Mouse (Mus musculus) forebrain, postnatal 0 days (tissue): ENCODE measurements around the gene Gimap1. TPM values are rescaled to one million over a fixed set of nuclear protein-coding genes. Genes with fewer than 3 reads are reported as not detected.

Experiments
- ATAC-seq: fragments of 200-750 bp; cut with Nextera tagmentation; 2 replicates; pipeline ENCODE4 v1.8.0; 2017; ENCODE audit warnings: mild to moderate bottlenecking, moderate library complexity
- DNase-seq: peaks from one replicate; pipeline ENCODE4 v3.0.0-alpha.2; 2015
- H3K27ac ChIP-seq: fragments of 300-500 bp; sonication (generic); 2 replicates; pipeline ENCODE4 v1.5.1; 2014; ENCODE audit warnings: low read depth, mild to moderate bottlenecking, antibody characterized with exemption, low read length, moderate library complexity, mixed read lengths
- H3K27me3 ChIP-seq: fragments of 300-500 bp; sonication (generic); 2 replicates; pipeline ENCODE4 v1.6.1; 2014; ENCODE audit warnings: mild to moderate bottlenecking, low read length, mixed read lengths; ENCODE audit not compliant: insufficient read depth
- H3K36me3 ChIP-seq: fragments of 300-500 bp; sonication (generic); 2 replicates; pipeline ENCODE4 v1.6.1; 2014; ENCODE audit warnings: mild to moderate bottlenecking, moderate library complexity; ENCODE audit not compliant: insufficient read depth
- H3K4me1 ChIP-seq: fragments of 300-500 bp; sonication (generic); 2 replicates; pipeline ENCODE4 v1.6.1; 2014; ENCODE audit warnings: antibody characterized with exemption; ENCODE audit not compliant: insufficient read depth
- H3K4me2 ChIP-seq: fragments of 300-500 bp; sonication (generic); 2 replicates; pipeline ENCODE4 v1.6.1; 2014; ENCODE audit warnings: low read depth, mild to moderate bottlenecking, moderate library complexity
- H3K4me3 ChIP-seq: fragments of 300-500 bp; sonication (generic); 2 replicates; pipeline ENCODE4 v1.5.1; 2014; ENCODE audit warnings: low read depth, low read length, mixed read lengths
- H3K9ac ChIP-seq: fragments of 300-500 bp; sonication (generic); 2 replicates; pipeline ENCODE4 v1.6.1; 2014; ENCODE audit warnings: mild to moderate bottlenecking
- H3K9me3 ChIP-seq: fragments of 300-500 bp; sonication (generic); 2 replicates; pipeline ENCODE4 v1.6.1; 2016; ENCODE audit warnings: low read length
- CTCF ChIP-seq: sonication (generic); IDR thresholded peaks from 2 replicates; pipeline ENCODE4 v1.5.1; 2016; ENCODE audit warnings: antibody characterized with exemption, control low read depth, low read depth
- WGBS: fragments of 180-500 bp; shearing (Covaris S2); extraction: QIAGEN DNeasy Blood & Tissue Kit; methylation state at CpG from one replicate; pipeline ENCODE4 v1.1.7; 2014; 5-methylcytosine and 5-hydroxymethylcytosine counted together
- polyA plus RNA-seq: library from polyadenylated mRNA; unstranded; fragments of >200 nt; fragmentation: Nextera tagmentation; extraction: Ambion mirVana; gene quantifications from 2 replicates; pipeline ENCODE4 v1.2.1, GENCODE M21; 2015
- total RNA-seq: library from RNA; depleted of rRNA; stranded (reverse); fragments of >200 nt; gene quantifications from 2 replicates; pipeline ENCODE4 v1.2.3, GENCODE M21; 2014

The Gimap1 gene
- total and polyA plus RNA-seq, 2 experiments from 2014 or later: 1.3 to 3.8 TPM

DNA sequence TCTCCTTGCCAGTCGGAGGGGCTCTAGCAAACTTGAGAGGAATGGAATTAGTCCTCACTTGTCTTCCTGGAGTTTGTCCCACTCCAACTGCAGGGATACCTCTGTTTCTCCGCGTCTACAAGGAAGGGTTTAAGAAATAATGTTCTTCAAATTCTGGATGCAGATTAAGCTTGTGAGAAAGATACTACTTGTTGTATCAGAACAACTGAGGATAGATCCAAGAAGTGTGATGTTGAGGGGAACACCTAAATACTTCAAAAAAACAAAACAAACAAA lies 864 bp downstream of the Gimap1 start:
- Histone ChIP-seq H3K36me3 (no peaks in the 10 kb centered on the region), H3K27me3 (peaks cover 19% of the 10 kb centered on the region), H3K4me3 (no peak overlapping the region), H3K9me3 (no peaks in the 10 kb centered on the region), H3K9ac (no peak overlapping the region), H3K27ac (no peak overlapping the region), H3K4me2 (no peak overlapping the region), H3K4me1 (no peaks in the 10 kb centered on the region)
- 88% methylated on average over 3 of the region's 3 CpGs for WGBS
- TF ChIP-seq CTCF: no peak
- DNase-seq: no peak
- no peak for ATAC-seq

GRCm38 (mm10) chr6:48740501-48741169 lies 1.8 kb downstream of the Gimap1 start:
- Histone ChIP-seq H3K4me3 (no peak overlapping the region), H3K9ac (no peak overlapping the region), H3K9me3 (no peaks in the 10 kb centered on the region), H3K27me3 (peaks cover 19% of the 10 kb centered on the region), H3K4me1 (no peaks in the 10 kb centered on the region), H3K36me3 (no peaks in the 10 kb centered on the region), H3K27ac (no peak overlapping the region), H3K4me2 (no peak overlapping the region)
- ATAC-seq: no peak
- 70% methylated on average over 3 of the region's 3 CpGs for WGBS
- TF ChIP-seq CTCF: no peak
- DNase-seq: no peak

DNA sequence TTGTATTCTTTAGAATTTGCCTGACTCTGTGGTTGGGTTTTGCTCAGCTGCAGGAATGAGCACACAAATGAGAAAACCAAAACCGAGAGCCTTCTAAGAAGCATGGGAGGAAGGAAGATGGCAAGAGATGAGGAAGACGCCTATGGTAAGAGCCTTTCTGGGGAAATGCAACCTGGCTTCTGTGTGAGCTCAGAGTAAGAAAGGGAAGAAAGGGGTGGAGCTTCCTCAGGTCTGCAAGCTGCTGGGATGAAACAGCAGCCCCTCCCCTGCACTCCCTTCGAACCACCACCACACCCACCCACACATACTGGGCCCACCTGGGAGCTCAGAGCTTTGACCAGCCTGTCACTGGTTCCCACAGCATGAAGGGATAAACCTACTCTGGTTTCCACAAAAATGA lies 2.4 kb downstream of the Gimap1 start:
- DNase-seq (no peak), ATAC-seq (no peak)
- Histone ChIP-seq H3K9me3 (no peaks in the 10 kb centered on the region), H3K4me2 (no peak overlapping the region), H3K4me1 (no peaks in the 10 kb centered on the region), H3K27me3 (peaks cover 19% of the 10 kb centered on the region), H3K27ac (no peak overlapping the region), H3K4me3 (no peak overlapping the region), H3K9ac (no peak overlapping the region), H3K36me3 (no peaks in the 10 kb centered on the region)
- 31% methylated on average over 3 of the region's 3 CpGs for WGBS
- TF ChIP-seq CTCF: no peak

DNA sequence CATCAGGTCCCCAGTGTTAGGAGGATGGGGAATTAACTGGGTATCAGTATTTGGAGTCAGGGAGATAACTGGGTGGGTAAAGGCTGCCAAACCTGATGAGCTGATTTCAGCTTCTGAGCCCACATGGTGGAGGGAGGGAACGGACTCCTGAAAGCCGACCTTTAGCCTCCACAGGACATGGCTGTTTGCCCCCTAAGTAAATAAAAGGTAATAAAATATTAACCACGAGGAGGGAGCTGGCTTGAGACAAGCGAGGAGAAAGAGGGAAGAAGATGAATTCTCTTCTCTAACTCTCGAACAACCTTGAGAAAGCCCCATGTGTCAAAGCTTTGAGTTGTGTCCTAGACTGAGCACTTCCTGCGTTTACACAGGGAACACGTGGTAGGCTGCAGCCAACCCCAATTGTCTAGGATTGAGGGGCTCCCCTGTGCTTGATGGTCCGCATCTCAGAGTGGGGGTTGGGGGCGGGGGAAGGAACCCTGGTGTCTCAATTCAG lies 2.9 kb downstream of the Gimap1 start:
- H3K9ac ChIP-seq: no peak overlapping the region
- ATAC-seq (peak; percentile 67; the same call in 1 of the 2 replicates), DNase-seq (no peak)
- H3K4me3 ChIP-seq: peak overlapping the region; percentile 43; the same call in 1 of the 2 replicates
- H3K27ac ChIP-seq: no peak overlapping the region
- peaks cover 19% of the 10 kb centered on the region for H3K27me3 ChIP-seq
- no peaks in the 10 kb centered on the region for H3K4me1 ChIP-seq
- 37% methylated on average over 9 of the region's 9 CpGs for WGBS
- no peaks in the 10 kb centered on the region for H3K36me3 ChIP-seq
- no peaks in the 10 kb centered on the region for H3K9me3 ChIP-seq
- peak overlapping the region; percentile 79 for H3K4me2 ChIP-seq
- TF ChIP-seq CTCF: no peak

DNA sequence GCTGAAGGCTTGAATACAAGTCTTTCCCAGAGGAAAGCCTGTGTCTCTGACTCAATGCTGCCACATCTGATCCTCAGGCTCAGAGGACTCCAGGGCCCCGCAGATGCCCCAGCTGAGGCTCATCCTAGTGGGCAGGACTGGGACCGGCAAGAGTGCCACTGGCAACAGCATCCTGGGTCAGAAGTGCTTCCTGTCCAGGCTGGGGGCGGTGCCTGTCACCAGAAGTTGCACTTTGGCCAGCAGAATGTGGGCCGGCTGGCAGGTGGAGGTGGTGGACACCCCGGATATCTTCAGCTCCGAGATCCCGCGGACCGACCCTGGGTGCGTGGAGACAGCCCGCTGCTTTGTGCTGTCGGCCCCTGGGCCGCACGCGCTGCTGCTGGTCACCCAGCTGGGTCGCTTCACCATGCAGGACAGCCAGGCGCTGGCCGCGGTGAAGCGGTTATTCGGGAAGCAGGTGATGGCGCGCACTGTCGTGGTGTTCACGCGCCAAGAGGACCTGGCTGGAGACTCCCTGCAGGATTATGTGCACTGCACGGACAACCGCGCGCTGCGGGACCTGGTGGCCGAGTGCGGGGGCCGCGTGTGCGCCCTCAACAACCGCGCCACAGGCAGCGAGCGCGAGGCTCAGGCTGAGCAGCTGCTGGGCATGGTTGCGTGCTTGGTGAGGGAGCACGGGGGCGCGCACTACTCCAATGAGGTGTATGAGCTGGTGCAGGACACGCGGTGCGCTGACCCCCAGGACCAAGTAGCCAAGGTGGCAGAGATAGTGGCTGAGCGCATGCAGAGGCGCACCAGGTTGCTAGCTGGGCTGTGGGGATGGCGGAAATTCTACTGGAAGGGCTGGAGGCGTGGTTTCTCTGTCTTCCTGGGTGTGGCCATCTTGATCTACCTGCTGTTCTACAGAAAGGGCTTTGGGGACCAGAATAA lies 3.8 kb downstream of the Gimap1 start:
- H3K4me3 ChIP-seq: peak overlapping the region; percentile 43
- H3K4me1 ChIP-seq: no peaks in the 10 kb centered on the region
- H3K36me3 ChIP-seq: no peaks in the 10 kb centered on the region
- peak overlapping the region; percentile 79 for H3K4me2 ChIP-seq
- DNase-seq: peak; percentile 45
- H3K9me3 ChIP-seq: no peaks in the 10 kb centered on the region
- WGBS: 6% methylated on average over 52 of the region's 52 CpGs
- no peak overlapping the region for H3K27ac ChIP-seq
- peak; percentile 72 for ATAC-seq
- H3K9ac ChIP-seq: peak overlapping the region; percentile 58
- H3K27me3 ChIP-seq: peaks cover 19% of the 10 kb centered on the region
- no peak for TF ChIP-seq CTCF

GRCm38 (mm10) chr6:48745490-48745889 lies 6.6 kb downstream of the Gimap1 start:
- ATAC-seq (no peak), DNase-seq (no peak)
- no peak for TF ChIP-seq CTCF
- WGBS: 61% methylated on average over 2 of the region's 2 CpGs
- Histone ChIP-seq H3K36me3 (no peaks in the 10 kb centered on the region), H3K27ac (no peak overlapping the region), H3K9me3 (no peaks in the 10 kb centered on the region), H3K4me1 (no peaks in the 10 kb centered on the region), H3K27me3 (peaks cover 19% of the 10 kb centered on the region), H3K4me2 (no peak overlapping the region; the same call in 1 of the 2 replicates), H3K9ac (no peak overlapping the region), H3K4me3 (no peak overlapping the region)
